Mouse (Mus musculus) heart, adult 2 months (tissue): ENCODE measurements at regions not wholly inside any gene's neighbourhood (a gene's known extent, or its start where the extent isn't known, plus 50 kb on each side); places are given as distances from the start of the nearest gene placed in this dataset.

ENCODE experiments used
- DNase-seq, 2 experiments: peaks; one replicate each; pipeline ENCODE4 v3.0.0; 2021
- H3K27ac ChIP-seq: fragments of 200-600 bp; 2 replicates; pipeline ENCODE4 v1.8.1; 2022
- H3K27me3 ChIP-seq: fragments of 200-500 bp; 2 replicates; pipeline ENCODE4 v1.6.1; 2012; ENCODE audit warnings: mild to moderate bottlenecking, low read length, inconsistent platforms, mixed read lengths; ENCODE audit not compliant: control insufficient read depth, insufficient read depth
- H3K36me3 ChIP-seq: fragments of 200-500 bp; 2 replicates; pipeline ENCODE4 v1.6.1; 2012; ENCODE audit warnings: low read length, inconsistent platforms; ENCODE audit not compliant: control insufficient read depth, insufficient read depth
- H3K4me1 ChIP-seq: fragments of 200-500 bp; 2 replicates; pipeline ENCODE4 v1.6.1; 2011; ENCODE audit warnings: low read length; ENCODE audit not compliant: control insufficient read depth, insufficient read depth
- H3K4me3 ChIP-seq: fragments of 200-600 bp; 2 replicates; pipeline ENCODE4 v1.8.1; 2022
- H3K79me2 ChIP-seq: fragments of 200-500 bp; replicated peaks from 2 replicates; pipeline ENCODE4 v1.6.1; 2012; ENCODE audit warnings: mild to moderate bottlenecking, inconsistent platforms, low read length, moderate library complexity, mixed read lengths; ENCODE audit not compliant: control insufficient read depth, insufficient read depth
- H3K9ac ChIP-seq: fragments of 200-500 bp; 2 replicates; pipeline ENCODE4 v1.6.1; 2012; ENCODE audit warnings: low read depth, mild to moderate bottlenecking, control low read depth, inconsistent platforms, low read length, mixed read lengths
- CTCF ChIP-seq: fragments of 200-600 bp; IDR thresholded peaks from 2 replicates; pipeline ENCODE4 v1.8.1; 2022; ENCODE audit warnings: antibody characterized with exemption, mild to moderate bottlenecking, moderate library complexity
- EP300 ChIP-seq: fragments of 200-500 bp; IDR thresholded peaks from 2 replicates; pipeline ENCODE4 v1.6.1; 2011; ENCODE audit warnings: low read depth, low read length, control low read depth; ENCODE audit not compliant: insufficient read depth
- POLR2A ChIP-seq: fragments of 200-500 bp; IDR thresholded peaks from 2 replicates; pipeline ENCODE4 v1.6.1; 2011; ENCODE audit warnings: mild to moderate bottlenecking, low read depth, low read length, control low read depth; ENCODE audit not compliant: insufficient read depth
- WGBS: fragments of 180-500 bp; shearing (Covaris S2); methylation state at CpG from one replicate; pipeline ENCODE4 v1.1.7; 2018; 5-methylcytosine and 5-hydroxymethylcytosine counted together
- intact Hi-C: fragments of 180-260 bp; cut with DNase I; formaldehyde crosslinking; loops from one replicate; pipeline ENCODE4 v1.15.1; 2025

DNA sequence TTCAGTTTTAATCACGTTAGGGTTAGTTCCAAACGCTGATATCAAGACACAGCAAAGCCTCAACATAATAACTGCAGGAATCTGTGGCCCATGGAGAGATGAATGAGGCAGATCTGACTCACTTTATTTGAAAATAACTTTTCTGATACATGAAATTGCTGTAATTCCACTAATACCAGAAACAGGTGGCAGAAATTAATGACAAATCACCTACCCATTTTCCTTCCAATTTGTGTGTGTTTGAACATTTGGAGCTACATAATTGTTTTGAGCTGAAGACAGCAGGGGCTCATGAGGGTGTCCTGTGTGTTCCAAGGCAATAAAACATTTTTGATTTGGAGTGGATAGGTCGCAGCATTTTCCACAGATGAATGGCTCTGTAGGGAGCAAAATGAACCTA, 254.2 kb upstream of the Zc3h12c start:
- Histone ChIP-seq H3K36me3 (no peaks in the 10 kb centered on the region), H3K27me3 (no peaks in the 10 kb centered on the region), H3K4me1 (no peaks in the 10 kb centered on the region), H3K4me3 (no peak overlapping the region), H3K9ac (no peak overlapping the region), H3K79me2 (no peaks in the 10 kb centered on the region), H3K27ac (no peak overlapping the region)
- 70% methylated on average over 3 of the region's 3 CpGs for WGBS
- no peak for DNase-seq
- intact Hi-C loops = no loop called here
- TF ChIP-seq CTCF = no peak
- TF ChIP-seq POLR2A = no peak
- TF ChIP-seq EP300 = no peak

DNA sequence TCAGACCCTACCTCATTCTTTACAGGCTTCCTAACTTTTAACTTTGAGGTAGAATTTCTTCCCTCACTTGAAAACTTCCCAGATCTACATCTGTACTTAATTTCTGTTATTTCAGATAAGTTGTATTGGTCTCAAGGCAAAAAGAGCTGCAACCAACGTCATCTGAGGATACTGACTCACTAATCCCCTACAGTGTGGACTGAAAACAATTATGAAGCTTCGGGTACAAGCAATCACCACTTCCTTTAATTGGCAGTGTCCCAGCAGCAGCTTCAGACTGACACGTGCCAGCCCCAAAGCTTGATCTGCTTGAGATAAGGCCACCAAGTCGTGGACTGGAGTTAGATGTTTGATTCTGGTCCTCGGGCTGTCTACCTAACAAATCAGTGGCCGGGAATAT, 247.3 kb upstream of the Zc3h12c start:
- H3K9ac ChIP-seq = no peak overlapping the region
- TF ChIP-seq EP300 = no peak
- TF ChIP-seq CTCF = no peak
- TF ChIP-seq POLR2A = no peak
- DNase-seq = no peak
- no peaks in the 10 kb centered on the region for H3K36me3 ChIP-seq
- intact Hi-C loops = no loop called here
- 15% methylated on average over 6 of the region's 6 CpGs for WGBS
- no peaks in the 10 kb centered on the region for H3K79me2 ChIP-seq
- H3K4me1 ChIP-seq = no peaks in the 10 kb centered on the region
- H3K27me3 ChIP-seq = no peaks in the 10 kb centered on the region
- H3K4me3 ChIP-seq = no peak overlapping the region
- H3K27ac ChIP-seq = no peak overlapping the region

GRCm38 (mm10) chr9:52407841-52408240, 239.5 kb upstream of the Zc3h12c start:
- no peak overlapping the region for H3K9ac ChIP-seq
- intact Hi-C loops = no loop called here
- TF ChIP-seq EP300 (no peak), CTCF (no peak), POLR2A (no peak)
- H3K27me3 ChIP-seq = no peaks in the 10 kb centered on the region
- no peak overlapping the region for H3K27ac ChIP-seq
- H3K79me2 ChIP-seq = no peaks in the 10 kb centered on the region
- no peaks in the 10 kb centered on the region for H3K36me3 ChIP-seq
- no peak for DNase-seq
- H3K4me3 ChIP-seq = no peak overlapping the region
- H3K4me1 ChIP-seq = no peaks in the 10 kb centered on the region
- 87% methylated on average over 6 of the region's 6 CpGs for WGBS

GRCm38 (mm10) chr9:52402496-52402895, 234.1 kb upstream of the Zc3h12c start:
- Histone ChIP-seq H3K27ac (no peak overlapping the region), H3K36me3 (no peaks in the 10 kb centered on the region), H3K27me3 (no peaks in the 10 kb centered on the region), H3K79me2 (no peaks in the 10 kb centered on the region), H3K4me1 (no peaks in the 10 kb centered on the region), H3K4me3 (no peak overlapping the region), H3K9ac (no peak overlapping the region)
- no peak for DNase-seq
- intact Hi-C loops = no loop called here
- TF ChIP-seq CTCF = no peak
- no peak for TF ChIP-seq EP300
- no peak for TF ChIP-seq POLR2A
- 71% methylated on average over 2 of the region's 2 CpGs for WGBS

- no peak for DNase-seq
- Histone ChIP-seq H3K79me2 (no peaks in the 10 kb centered on the region), H3K9ac (no peak overlapping the region), H3K4me1 (no peaks in the 10 kb centered on the region), H3K27me3 (no peaks in the 10 kb centered on the region), H3K4me3 (no peak overlapping the region), H3K36me3 (no peaks in the 10 kb centered on the region), H3K27ac (no peak overlapping the region)
- no peak for TF ChIP-seq POLR2A
- no peak for TF ChIP-seq CTCF
- intact Hi-C loops = no loop called here
- WGBS = 43% methylated on average over 2 of the region's 2 CpGs
Measured at GRCm38 (mm10) chr9:52379031-52379430, 210.7 kb upstream of the Zc3h12c start.

DNA sequence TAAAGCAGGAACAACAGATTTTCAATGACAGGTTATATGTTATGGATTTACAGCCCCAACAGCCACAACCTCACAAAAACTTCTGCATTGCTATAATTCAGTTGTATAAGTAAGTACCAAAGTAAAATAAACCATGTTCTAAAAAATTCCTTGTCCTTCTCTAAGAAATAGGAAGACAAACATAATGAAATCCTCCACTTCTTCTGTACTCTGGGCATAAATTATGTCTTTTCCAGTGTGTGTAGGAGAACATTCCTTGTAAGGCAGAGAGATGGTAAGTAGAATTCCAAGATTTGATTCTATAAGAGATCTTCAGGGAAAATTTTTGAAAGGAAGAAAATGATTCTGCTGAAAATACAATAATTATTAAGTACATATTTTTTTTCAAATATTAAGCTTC, 209.4 kb upstream of the Zc3h12c start:
- intact Hi-C loops = no loop called here
- H3K9ac ChIP-seq = no peak overlapping the region
- H3K27me3 ChIP-seq = no peaks in the 10 kb centered on the region
- no peaks in the 10 kb centered on the region for H3K36me3 ChIP-seq
- H3K79me2 ChIP-seq = no peaks in the 10 kb centered on the region
- DNase-seq = no peak
- H3K4me3 ChIP-seq = no peak overlapping the region
- no peak for TF ChIP-seq POLR2A
- no peak overlapping the region for H3K27ac ChIP-seq
- no peaks in the 10 kb centered on the region for H3K4me1 ChIP-seq

- H3K27me3 ChIP-seq = no peaks in the 10 kb centered on the region
- no peak overlapping the region for H3K27ac ChIP-seq
- TF ChIP-seq EP300 = no peak
- no peak for TF ChIP-seq POLR2A
- TF ChIP-seq CTCF = no peak
- no peak overlapping the region for H3K9ac ChIP-seq
- DNase-seq = no peak
- no peaks in the 10 kb centered on the region for H3K79me2 ChIP-seq
- intact Hi-C loops = no loop called here
- 61% methylated on average over 3 of the region's 3 CpGs for WGBS
- no peaks in the 10 kb centered on the region for H3K36me3 ChIP-seq
- H3K4me3 ChIP-seq = no peak overlapping the region
- H3K4me1 ChIP-seq = no peaks in the 10 kb centered on the region
Measured at GRCm38 (mm10) chr9:52376914-52377313, 208.5 kb upstream of the Zc3h12c start.
